Mouse (Mus musculus) heart, postnatal 0 days (tissue): ENCODE measurements around the gene Gpi1. TPM values are rescaled to one million over a fixed set of nuclear protein-coding genes. Genes with fewer than 3 reads are reported as not detected.
A peak's percentile ranks its signal among the peaks of the same experiment; 100 is the strongest.

Source experiments
- ATAC-seq: fragments of 200-750 bp; cut with Nextera tagmentation; 2 replicates; pipeline ENCODE4 v1.8.0; 2017; ENCODE audit warnings: low read depth, moderate number of reproducible peaks, moderate library complexity; ENCODE audit not compliant: insufficient read depth
- DNase-seq: peaks from one replicate; pipeline ENCODE4 v3.0.0-alpha.2; 2016; ENCODE audit warnings: low spot score
- H3K27ac ChIP-seq: fragments of 300-500 bp; sonication (generic); 2 replicates; pipeline ENCODE4 v1.5.1; 2014; ENCODE audit warnings: low read depth, mild to moderate bottlenecking
- H3K27me3 ChIP-seq: fragments of 300-500 bp; sonication (generic); 2 replicates; pipeline ENCODE4 v1.6.1; 2014; ENCODE audit warnings: low read length, mixed read lengths; ENCODE audit not compliant: control insufficient read depth, insufficient read depth
- H3K36me3 ChIP-seq: fragments of 300-500 bp; sonication (generic); replicated peaks from 2 replicates; pipeline ENCODE4 v1.6.1; 2014; ENCODE audit warnings: low read length, mixed read lengths; ENCODE audit not compliant: control insufficient read depth, insufficient read depth
- H3K4me1 ChIP-seq: fragments of 300-500 bp; sonication (generic); 2 replicates; pipeline ENCODE4 v1.6.1; 2014; ENCODE audit warnings: antibody characterized with exemption; ENCODE audit not compliant: control insufficient read depth, insufficient read depth
- H3K4me2 ChIP-seq: fragments of 300-500 bp; sonication (generic); 2 replicates; pipeline ENCODE4 v1.6.1; 2014; ENCODE audit warnings: low read depth, mild to moderate bottlenecking, low read length, moderate library complexity
- H3K4me3 ChIP-seq: fragments of 300-500 bp; sonication (generic); 2 replicates; pipeline ENCODE4 v1.5.1; 2014; ENCODE audit warnings: low read depth, low read length
- H3K9ac ChIP-seq: fragments of 300-500 bp; sonication (generic); replicated peaks from 2 replicates; pipeline ENCODE4 v1.6.1; 2014; ENCODE audit warnings: low read depth, low read length, mixed read lengths
- H3K9me3 ChIP-seq: fragments of 300-500 bp; sonication (generic); replicated peaks from 2 replicates; pipeline ENCODE4 v1.6.1; 2016; ENCODE audit warnings: low read length; ENCODE audit not compliant: control insufficient read depth
- CTCF ChIP-seq: IDR thresholded peaks from 2 replicates; pipeline ENCODE4 v1.5.1; 2016; ENCODE audit warnings: antibody characterized with exemption, control low read depth, low read depth
- EP300 ChIP-seq: IDR thresholded peaks from 2 replicates; pipeline ENCODE4 v1.6.1; 2016; ENCODE audit warnings: antibody characterized with exemption, low read depth
- WGBS: fragments of 180-500 bp; shearing (Covaris S2); extraction: QIAGEN DNeasy Blood & Tissue Kit; methylation state at CpG from one replicate; pipeline ENCODE4 v1.1.7; 2014; 5-methylcytosine and 5-hydroxymethylcytosine counted together
- polyA plus RNA-seq: library from polyadenylated mRNA; unstranded; fragments of >200 nt; fragmentation: Nextera tagmentation; extraction: Ambion mirVana; gene quantifications from 2 replicates; pipeline ENCODE4 v1.2.1, GENCODE M21; 2015
- total RNA-seq: library from RNA; depleted of rRNA; stranded (reverse); fragments of >200 nt; gene quantifications from 2 replicates; pipeline ENCODE4 v1.2.3, GENCODE M21; 2014; ENCODE audit warnings: low replicate concordance; rRNA removed

The Gpi1 gene
- total and polyA plus RNA-seq, 2 experiments from 2014 or later, result 618 to 645 TPM

DNA sequence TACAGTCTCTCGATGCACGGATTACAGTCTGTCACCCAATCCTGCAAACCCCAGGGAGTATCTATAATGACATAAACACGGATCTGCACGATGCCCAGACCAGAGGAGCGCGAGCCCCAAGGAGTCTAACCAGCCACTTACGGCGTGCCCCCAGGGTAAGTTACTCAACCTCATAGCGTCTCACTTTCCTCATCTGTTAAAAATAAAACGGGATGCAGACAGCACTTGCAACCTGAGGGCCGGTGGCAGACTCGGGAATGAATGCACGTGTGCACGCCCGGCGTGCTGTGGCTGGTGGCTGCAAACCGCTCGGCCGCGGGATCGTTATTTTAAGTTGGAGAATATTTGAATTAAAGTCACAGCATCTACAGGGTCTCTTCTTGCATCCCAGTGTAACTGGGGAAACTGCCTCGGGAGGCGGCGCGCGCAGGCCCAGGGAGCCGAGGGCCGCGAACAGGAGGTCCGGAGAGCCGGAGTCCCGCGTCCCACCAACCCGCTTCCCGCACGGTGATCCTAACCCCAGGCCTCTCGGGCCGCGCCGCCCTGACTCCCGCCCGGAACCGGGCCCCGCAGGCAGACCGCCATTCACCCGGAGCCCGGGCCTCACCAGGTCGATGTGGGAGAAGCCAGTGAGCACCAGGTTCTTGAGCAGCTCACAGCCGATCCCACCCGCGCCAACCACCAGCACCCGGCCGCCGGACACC is 62.2 kb downstream of the Gpi1 start:
- DNase-seq (peak; percentile 18), ATAC-seq (peak; percentile 71)
- Histone ChIP-seq H3K27ac (peak overlapping the region; percentile 91), H3K27me3 (no peaks in the 10 kb centered on the region), H3K9me3 (no peaks in the 10 kb centered on the region), H3K36me3 (peaks cover 22% of the 10 kb centered on the region), H3K4me1 (peaks cover 7% of the 10 kb centered on the region), H3K4me3 (peak overlapping the region; percentile 97), H3K4me2 (peak overlapping the region; percentile 74), H3K9ac (peak overlapping the region; percentile 94)
- WGBS, result under 1% methylated on average over 45 of the region's 54 CpGs
- no peak for TF ChIP-seq EP300
- TF ChIP-seq CTCF, result no peak

- no peak overlapping the region for H3K4me2 ChIP-seq
- peak; percentile 7 for DNase-seq
- H3K9me3 ChIP-seq, result no peaks in the 10 kb centered on the region
- no peak overlapping the region for H3K9ac ChIP-seq
- H3K4me3 ChIP-seq, result no peak overlapping the region
- no peak overlapping the region for H3K27ac ChIP-seq
- H3K36me3 ChIP-seq, result peaks cover 33% of the 10 kb centered on the region
- no peaks in the 10 kb centered on the region for H3K27me3 ChIP-seq
- ATAC-seq, result no peak
- TF ChIP-seq CTCF, result peak; percentile 26
- no peak for TF ChIP-seq EP300
- 60% methylated on average over 4 of the region's 4 CpGs for WGBS
- H3K4me1 ChIP-seq, result peaks cover 7% of the 10 kb centered on the region
Observed at GRCm38 (mm10) chr7:34166850-34167249, 63.3 kb downstream of the Gpi1 start.

- H3K9me3 ChIP-seq, result no peaks in the 10 kb centered on the region
- H3K27ac ChIP-seq, result no peak overlapping the region
- H3K4me3 ChIP-seq, result no peak overlapping the region
- H3K36me3 ChIP-seq, result peaks cover 42% of the 10 kb centered on the region
- no peak for TF ChIP-seq EP300
- TF ChIP-seq CTCF, result no peak
- ATAC-seq (no peak), DNase-seq (no peak)
- peaks cover 7% of the 10 kb centered on the region for H3K4me1 ChIP-seq
- H3K4me2 ChIP-seq, result no peak overlapping the region
- H3K27me3 ChIP-seq, result no peaks in the 10 kb centered on the region
- 85% methylated on average over 3 of the region's 3 CpGs for WGBS
- H3K9ac ChIP-seq, result no peak overlapping the region
Observed at GRCm38 (mm10) chr7:34165999-34166398, 64.1 kb downstream of the Gpi1 start.

DNA sequence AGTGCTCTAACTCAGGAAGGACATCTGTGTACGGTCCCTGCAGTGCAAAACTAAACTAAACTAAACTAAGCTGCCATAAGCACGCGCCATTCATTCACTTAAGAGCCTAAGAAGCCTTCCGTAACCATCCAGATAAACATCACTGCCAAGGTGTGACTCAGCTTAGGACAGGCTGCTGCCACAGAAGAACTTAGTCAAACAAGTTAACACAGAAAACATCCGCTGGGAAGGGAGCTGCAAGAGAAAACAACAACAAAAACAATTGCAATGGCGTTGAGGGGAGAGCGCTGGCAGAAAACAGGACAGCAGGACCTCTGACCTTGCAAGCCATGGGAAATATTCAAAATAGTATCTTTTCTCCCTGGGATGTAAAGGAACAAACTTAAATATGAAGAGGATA is 65.5 kb downstream of the Gpi1 start:
- H3K27ac ChIP-seq, result no peak overlapping the region
- H3K36me3 ChIP-seq, result peaks cover 53% of the 10 kb centered on the region
- TF ChIP-seq EP300 (no peak), CTCF (no peak)
- H3K27me3 ChIP-seq, result no peaks in the 10 kb centered on the region
- 89% methylated on average over 7 of the region's 7 CpGs for WGBS
- no peak overlapping the region for H3K9ac ChIP-seq
- H3K9me3 ChIP-seq, result no peaks in the 10 kb centered on the region
- H3K4me2 ChIP-seq, result no peak overlapping the region
- ATAC-seq (no peak), DNase-seq (no peak)
- peaks cover 7% of the 10 kb centered on the region for H3K4me1 ChIP-seq
- H3K4me3 ChIP-seq, result no peak overlapping the region

DNA sequence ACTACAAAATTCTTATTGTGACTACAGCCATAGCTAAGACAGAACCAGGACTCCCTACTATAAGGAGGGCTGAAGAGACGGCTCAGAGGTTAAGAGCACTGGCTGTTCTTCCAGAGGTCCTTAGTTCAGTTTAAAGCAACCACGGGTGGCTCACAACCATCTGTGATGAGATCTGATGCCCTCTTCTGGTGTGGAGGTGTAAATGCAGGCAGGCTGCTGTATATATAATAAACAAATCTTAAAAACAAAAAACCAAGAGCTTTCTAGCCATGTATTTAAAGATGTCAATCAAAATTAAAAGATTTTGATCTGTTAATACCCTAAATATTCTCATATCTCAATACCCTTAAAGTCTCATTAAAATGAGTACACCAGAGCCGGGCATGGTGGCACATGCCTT is 71.0 kb downstream of the Gpi1 start:
- Histone ChIP-seq H3K9ac (no peak overlapping the region), H3K4me3 (no peak overlapping the region), H3K27ac (no peak overlapping the region), H3K27me3 (no peaks in the 10 kb centered on the region), H3K36me3 (peaks cover 92% of the 10 kb centered on the region), H3K9me3 (no peaks in the 10 kb centered on the region), H3K4me2 (no peak overlapping the region), H3K4me1 (no peaks in the 10 kb centered on the region)
- TF ChIP-seq CTCF, result no peak
- TF ChIP-seq EP300, result no peak
- WGBS, result 90% methylated on average over 3 of the region's 3 CpGs
- ATAC-seq (no peak), DNase-seq (no peak)

DNA sequence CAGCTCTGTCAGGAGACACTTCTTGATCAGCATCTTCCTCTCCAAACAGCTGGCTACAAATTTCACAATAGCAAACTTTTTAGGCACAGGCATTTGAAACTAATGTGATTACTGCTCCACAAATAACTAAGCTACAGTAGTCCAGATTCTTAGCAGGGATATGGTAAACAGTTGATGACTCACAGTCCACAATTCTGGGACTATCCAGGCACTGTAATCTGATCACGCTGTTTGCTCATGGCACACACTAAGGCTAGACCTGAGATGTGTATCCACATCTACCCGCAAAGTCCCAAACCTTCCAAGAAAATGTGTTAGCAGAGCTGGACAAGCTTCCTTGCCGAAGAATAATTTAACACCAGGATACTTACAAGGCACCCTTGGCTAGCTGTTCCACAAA is 72.1 kb downstream of the Gpi1 start:
- no peaks in the 10 kb centered on the region for H3K4me1 ChIP-seq
- no peak overlapping the region for H3K27ac ChIP-seq
- no peak overlapping the region for H3K4me3 ChIP-seq
- no peaks in the 10 kb centered on the region for H3K9me3 ChIP-seq
- no peak overlapping the region for H3K4me2 ChIP-seq
- H3K36me3 ChIP-seq, result peaks cover 94% of the 10 kb centered on the region
- H3K27me3 ChIP-seq, result no peaks in the 10 kb centered on the region
- no peak overlapping the region for H3K9ac ChIP-seq
- ATAC-seq (no peak), DNase-seq (no peak)
- TF ChIP-seq CTCF (no peak), EP300 (no peak)
- WGBS, result 95% methylated on average over 3 of the region's 3 CpGs

Other genes with a start within 250 kb of the Gpi1 start
- not detected in 2 replicates for gene Scgb2b27, start 216.4 kb downstream of the Gpi1 start, total RNA-seq
- gene Scgb2b27, start 216.4 kb downstream of the Gpi1 start, polyA plus RNA-seq, result not detected in 2 replicates
- gene Scgb1b27, start 208.9 kb downstream of the Gpi1 start, total RNA-seq, result not detected in 2 replicates
- gene Scgb1b27, start 208.9 kb downstream of the Gpi1 start, polyA plus RNA-seq, result not detected in 2 replicates
- gene Scgb1b30, start 134.9 kb downstream of the Gpi1 start, total RNA-seq, result not detected in 2 replicates
- gene Scgb1b30, start 134.9 kb downstream of the Gpi1 start, polyA plus RNA-seq, result not detected in 2 replicates
- gene Wtip, start 97.1 kb downstream of the Gpi1 start, total RNA-seq, result 39.3 and 55.5 TPM in 2 replicates
- 1.9 and 2.2 TPM in 2 replicates for gene Wtip, start 97.1 kb downstream of the Gpi1 start, polyA plus RNA-seq
- 54.8 and 57.3 TPM in 2 replicates for gene Uba2, start 60.7 kb downstream of the Gpi1 start, total RNA-seq
- 55.7 and 59.3 TPM in 2 replicates for gene Uba2, start 60.7 kb downstream of the Gpi1 start, polyA plus RNA-seq
- 32.5 and 41.9 TPM in 2 replicates for gene Pdcd2l, start 33.7 kb downstream of the Gpi1 start, total RNA-seq
- gene Pdcd2l, start 33.7 kb downstream of the Gpi1 start, polyA plus RNA-seq, result 41.7 and 44.0 TPM in 2 replicates
- not detected in 2 replicates for gene Gm6096, start 20.7 kb upstream of the Gpi1 start, total RNA-seq
- gene Gm6096, start 20.7 kb upstream of the Gpi1 start, polyA plus RNA-seq, result 0.32 TPM in 1 of 2 replicates, not detected in the other
- 62.1 and 67.8 TPM in 2 replicates for gene 4931406P16Rik, start 83.2 kb upstream of the Gpi1 start, total RNA-seq
- 25.4 and 25.9 TPM in 2 replicates for gene 4931406P16Rik, start 83.2 kb upstream of the Gpi1 start, polyA plus RNA-seq
- gene Lsm14a, start 163.0 kb upstream of the Gpi1 start, total RNA-seq, result 41.4 and 57.2 TPM in 2 replicates
- 40.7 and 44.7 TPM in 2 replicates for gene Lsm14a, start 163.0 kb upstream of the Gpi1 start, polyA plus RNA-seq